Mouse (Mus musculus) limb, embryonic 10.5 days (tissue): Measurements from ENCODE around the gene Zfp653. TPM values are rescaled to one million over a fixed set of nuclear protein-coding genes. Genes with fewer than 3 reads are reported as not detected.

Experiments used
- DNase-seq: peaks from one replicate; pipeline ENCODE4 v3.0.0-alpha.2; 2017; ENCODE audit warnings: low spot score
- H3K27ac ChIP-seq: fragments of 300-500 bp; sonication (generic); 2 replicates; pipeline ENCODE4 v1.5.1; 2016; ENCODE audit warnings: mild to moderate bottlenecking
- H3K27me3 ChIP-seq: fragments of 300-500 bp; sonication (generic); 2 replicates; pipeline ENCODE4 v1.6.1; 2016; ENCODE audit warnings: low read depth, mild to moderate bottlenecking; ENCODE audit not compliant: poor library complexity, severe bottlenecking
- H3K36me3 ChIP-seq: fragments of 300-500 bp; sonication (generic); 2 replicates; pipeline ENCODE4 v1.6.1; 2016; ENCODE audit warnings: mild to moderate bottlenecking, moderate library complexity
- H3K4me1 ChIP-seq: fragments of 300-500 bp; sonication (generic); 2 replicates; pipeline ENCODE4 v1.6.1; 2016
- H3K4me3 ChIP-seq: fragments of 300-500 bp; sonication (generic); 2 replicates; pipeline ENCODE4 v1.5.1; 2016; ENCODE audit warnings: mild to moderate bottlenecking, moderate library complexity
- H3K9me3 ChIP-seq: fragments of 300-500 bp; sonication (generic); replicated peaks from 2 replicates; pipeline ENCODE4 v1.6.1; 2016; ENCODE audit warnings: mild to moderate bottlenecking
- WGBS: fragments of 180-500 bp; shearing (Covaris S2); methylation state at CpG from one replicate; pipeline ENCODE4 v1.1.7; 2016; 5-methylcytosine and 5-hydroxymethylcytosine counted together
- polyA plus RNA-seq: library from polyadenylated mRNA; unstranded; fragments of >200 nt; fragmentation: Nextera tagmentation; extraction: Ambion mirVana; gene quantifications from 2 replicates; pipeline ENCODE4 v1.2.1, GENCODE M21; 2016

Zfp653 gene
- polyA plus RNA-seq, 1 experiment from 2014 or later, result 11.0 TPM

DNA sequence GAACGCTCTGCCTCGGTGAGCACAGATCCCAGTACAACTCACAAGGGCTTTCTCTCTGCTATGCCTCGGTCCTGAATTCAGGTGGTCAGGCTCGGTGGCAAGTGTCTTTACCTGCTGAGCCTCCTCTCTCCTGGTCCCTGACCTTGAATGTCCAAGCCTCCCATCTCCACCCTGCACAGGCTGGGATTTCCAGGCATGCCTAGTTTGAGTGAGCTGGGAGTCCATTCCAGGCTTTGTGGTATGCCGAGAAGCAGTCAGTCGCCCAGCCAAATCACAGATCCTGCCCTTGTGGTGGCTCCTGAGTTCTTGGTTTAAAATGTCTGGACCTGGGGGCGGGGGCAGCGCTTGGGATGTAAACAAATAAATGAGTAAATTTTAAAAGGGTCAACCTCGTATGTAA, 23.8 kb downstream of the Zfp653 start:
- Histone ChIP-seq H3K4me1 (peaks cover 20% of the 10 kb centered on the region), H3K27me3 (peaks cover 57% of the 10 kb centered on the region), H3K36me3 (no peaks in the 10 kb centered on the region), H3K27ac (no peak overlapping the region), H3K9me3 (no peaks in the 10 kb centered on the region), H3K4me3 (no peak overlapping the region)
- WGBS, result 62% methylated on average over 9 of the region's 9 CpGs
- no peak for DNase-seq

GRCm38 (mm10) chr9:22041832-22042231, 29.3 kb downstream of the Zfp653 start:
- H3K27me3 ChIP-seq, result peaks cover 5% of the 10 kb centered on the region; the same call in 1 of the 2 replicates
- no peaks in the 10 kb centered on the region for H3K4me1 ChIP-seq
- no peak for DNase-seq
- 66% methylated on average over 2 of the region's 2 CpGs for WGBS
- no peaks in the 10 kb centered on the region for H3K9me3 ChIP-seq
- no peaks in the 10 kb centered on the region for H3K36me3 ChIP-seq
- no peak overlapping the region for H3K4me3 ChIP-seq
- no peak overlapping the region for H3K27ac ChIP-seq

DNA sequence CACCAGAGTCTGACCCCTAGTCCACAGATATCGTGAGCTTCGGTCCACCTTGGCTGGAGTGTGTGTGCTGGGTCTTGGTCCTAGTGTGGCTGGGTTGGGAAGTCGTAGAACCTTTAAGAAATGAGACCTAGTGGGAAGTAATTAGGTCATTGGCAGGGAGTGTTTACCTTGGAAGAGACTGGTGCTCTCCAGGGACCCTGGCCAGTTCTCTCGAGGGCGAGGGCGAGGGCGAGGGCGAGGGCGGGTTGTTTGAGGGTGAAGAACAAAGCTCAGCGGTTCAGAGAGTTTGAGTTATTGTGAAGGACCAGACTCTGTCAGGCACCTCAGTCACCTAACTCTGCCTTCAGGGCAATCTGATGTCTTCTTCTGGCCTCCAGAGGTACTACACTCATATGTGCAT, 33.4 kb downstream of the Zfp653 start:
- 81% methylated on average over 10 of the region's 10 CpGs for WGBS
- no peak for DNase-seq
- Histone ChIP-seq H3K4me3 (no peak overlapping the region), H3K36me3 (no peaks in the 10 kb centered on the region), H3K27ac (no peak overlapping the region), H3K9me3 (no peaks in the 10 kb centered on the region), H3K27me3 (no peaks in the 10 kb centered on the region), H3K4me1 (peaks cover 7% of the 10 kb centered on the region)

- H3K9me3 ChIP-seq, result no peaks in the 10 kb centered on the region
- no peak overlapping the region for H3K27ac ChIP-seq
- H3K27me3 ChIP-seq, result no peaks in the 10 kb centered on the region
- WGBS, result 64% methylated on average over 6 of the region's 6 CpGs
- H3K4me1 ChIP-seq, result peaks cover 7% of the 10 kb centered on the region
- no peak overlapping the region for H3K4me3 ChIP-seq
- no peak for DNase-seq
- no peaks in the 10 kb centered on the region for H3K36me3 ChIP-seq
Observed at GRCm38 (mm10) chr9:22035300-22036044, 35.7 kb downstream of the Zfp653 start.

GRCm38 (mm10) chr9:22030386-22030785, 40.8 kb downstream of the Zfp653 start:
- WGBS, result 93% methylated on average over 9 of the region's 9 CpGs
- Histone ChIP-seq H3K36me3 (no peaks in the 10 kb centered on the region), H3K4me3 (no peak overlapping the region), H3K4me1 (peaks cover 2% of the 10 kb centered on the region), H3K27me3 (no peaks in the 10 kb centered on the region), H3K9me3 (no peaks in the 10 kb centered on the region), H3K27ac (no peak overlapping the region)
- no peak for DNase-seq

- Histone ChIP-seq H3K9me3 (no peaks in the 10 kb centered on the region), H3K4me3 (no peak overlapping the region), H3K4me1 (peaks cover 8% of the 10 kb centered on the region), H3K36me3 (no peaks in the 10 kb centered on the region), H3K27ac (no peak overlapping the region), H3K27me3 (no peaks in the 10 kb centered on the region)
- no peak for DNase-seq
- 69% methylated on average over 7 of the region's 7 CpGs for WGBS
Observed at GRCm38 (mm10) chr9:22028467-22028866, 42.7 kb downstream of the Zfp653 start.

- Histone ChIP-seq H3K4me1 (peaks cover 8% of the 10 kb centered on the region), H3K27ac (no peak overlapping the region), H3K36me3 (no peaks in the 10 kb centered on the region), H3K9me3 (no peaks in the 10 kb centered on the region), H3K27me3 (no peaks in the 10 kb centered on the region), H3K4me3 (no peak overlapping the region)
- 61% methylated on average over 8 of the region's 8 CpGs for WGBS
- DNase-seq, result no peak
Observed at GRCm38 (mm10) chr9:22024592-22024991, 46.6 kb downstream of the Zfp653 start.

GRCm38 (mm10) chr9:22017208-22017825, 53.9 kb downstream of the Zfp653 start:
- Histone ChIP-seq H3K27me3 (no peaks in the 10 kb centered on the region), H3K4me1 (no peaks in the 10 kb centered on the region), H3K9me3 (no peaks in the 10 kb centered on the region), H3K4me3 (no peak overlapping the region), H3K36me3 (peaks cover 32% of the 10 kb centered on the region), H3K27ac (no peak overlapping the region)
- no peak for DNase-seq
- 82% methylated on average over 7 of the region's 7 CpGs for WGBS

- Histone ChIP-seq H3K4me3 (no peak overlapping the region), H3K9me3 (no peaks in the 10 kb centered on the region), H3K27me3 (no peaks in the 10 kb centered on the region), H3K4me1 (no peaks in the 10 kb centered on the region), H3K27ac (0 out of 2 replicates have a peak overlapping the region, but pooled peaks have one; percentile 10), H3K36me3 (peaks cover 42% of the 10 kb centered on the region)
- DNase-seq, result no peak
- WGBS, result 70% methylated on average over 10 of the region's 10 CpGs
Observed at GRCm38 (mm10) chr9:22016245-22016644, 54.9 kb downstream of the Zfp653 start.

DNA sequence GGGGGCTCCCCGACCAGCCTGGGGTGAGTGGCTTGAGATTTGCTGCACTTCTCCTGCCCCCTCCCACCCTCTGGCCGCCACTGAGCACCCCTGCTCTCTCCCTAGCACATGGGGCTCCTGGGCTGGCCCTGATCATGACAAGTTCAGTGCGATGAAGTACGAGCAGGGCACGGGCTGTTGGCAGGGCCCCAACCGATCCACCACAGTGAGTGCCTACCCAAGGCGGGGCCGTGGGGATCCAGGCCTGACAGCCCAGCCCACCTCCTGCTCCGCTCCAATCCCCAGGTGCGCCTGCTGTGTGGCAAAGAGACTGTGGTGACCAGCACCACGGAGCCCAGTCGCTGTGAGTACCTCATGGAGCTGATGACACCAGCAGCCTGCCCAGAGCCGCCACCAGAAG, 58.4 kb downstream of the Zfp653 start:
- Histone ChIP-seq H3K9me3 (no peaks in the 10 kb centered on the region), H3K4me1 (no peaks in the 10 kb centered on the region), H3K36me3 (peaks cover 77% of the 10 kb centered on the region), H3K27ac (no peak overlapping the region), H3K27me3 (no peaks in the 10 kb centered on the region), H3K4me3 (no peak overlapping the region)
- DNase-seq, result no peak
- 92% methylated on average over 13 of the region's 13 CpGs for whole genome bisulfite sequencing

DNA sequence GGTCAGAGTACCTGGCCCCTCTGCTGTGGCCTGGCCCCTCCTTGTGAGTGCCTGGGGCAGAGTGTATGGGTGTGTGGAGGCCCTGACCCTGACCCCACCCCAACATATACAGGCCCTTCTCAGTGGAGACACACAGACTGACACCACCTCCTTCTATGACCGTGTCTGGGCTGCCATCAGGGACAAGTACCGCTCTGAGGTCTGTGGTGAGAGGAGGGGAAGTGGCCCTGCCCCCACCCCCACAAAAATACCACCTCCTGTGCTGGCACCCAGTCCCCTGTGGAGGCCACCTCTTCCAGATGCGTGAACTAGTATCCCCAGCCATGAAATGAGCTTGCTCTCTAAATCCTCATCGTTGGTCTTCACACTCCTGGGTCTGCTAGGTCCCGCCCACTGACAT, 60.1 kb downstream of the Zfp653 start:
- DNase-seq, result no peak
- H3K27me3 ChIP-seq, result no peaks in the 10 kb centered on the region
- 0 out of 2 replicates have a peak, but pooled peaks cover 3% of the 10 kb centered on the region for H3K4me1 ChIP-seq
- no peak overlapping the region for H3K4me3 ChIP-seq
- no peak overlapping the region for H3K27ac ChIP-seq
- no peaks in the 10 kb centered on the region for H3K9me3 ChIP-seq
- WGBS, result 93% methylated on average over 5 of the region's 5 CpGs
- peaks cover 94% of the 10 kb centered on the region for H3K36me3 ChIP-seq
